Mouse (Mus musculus): Measurements from ENCODE around the gene Tmem211.

- TF ChIP-seq CTCF (IDR thresholded peaks at IDR 0.05; ENCODE audit: low read depth) (no peak), EP300 (IDR thresholded peaks at IDR 0.05; ENCODE audit: low read depth) (no peak)
Measured at GRCm38 (mm10) chr5:113181441-113181840, 45.3 kb upstream of the Tmem211 start.
